Mouse (Mus musculus) testis, adult 2 months (tissue): ENCODE results near the gene Scnm1. TPM values are rescaled to one million over a fixed set of nuclear protein-coding genes. Genes with fewer than 3 reads are reported as not detected.

Experiments
- H3K27ac ChIP-seq: fragments of 200-500 bp; 2 replicates; pipeline ENCODE4 v1.5.1; 2012; ENCODE audit warnings: low read depth, low read length; ENCODE audit not compliant: control insufficient read depth, insufficient read depth
- H3K27me3 ChIP-seq: fragments of 200-500 bp; 2 replicates; pipeline ENCODE4 v1.6.1; 2012; ENCODE audit warnings: mild to moderate bottlenecking, low read length, moderate library complexity; ENCODE audit not compliant: control insufficient read depth, insufficient read depth
- H3K36me3 ChIP-seq: fragments of 200-500 bp; 2 replicates; pipeline ENCODE4 v1.6.1; 2012; ENCODE audit warnings: mild to moderate bottlenecking, low read length; ENCODE audit not compliant: control insufficient read depth, insufficient read depth
- H3K4me1 ChIP-seq: fragments of 200-500 bp; 2 replicates; pipeline ENCODE4 v1.6.1; 2012; ENCODE audit warnings: low read length; ENCODE audit not compliant: control insufficient read depth, insufficient read depth
- H3K4me3 ChIP-seq: fragments of 200-500 bp; 2 replicates; pipeline ENCODE4 v1.5.1; 2012; ENCODE audit warnings: low read depth, mild to moderate bottlenecking, low read length, moderate library complexity, mixed read lengths; ENCODE audit not compliant: control insufficient read depth
- CTCF ChIP-seq: fragments of 200-500 bp; IDR thresholded peaks from 2 replicates; pipeline ENCODE4 v1.5.1; 2012; ENCODE audit warnings: low read depth, mild to moderate bottlenecking, inconsistent platforms, low read length, moderate library complexity; ENCODE audit not compliant: control insufficient read depth, insufficient read depth, insufficient replicate concordance
- POLR2A ChIP-seq: fragments of 200-500 bp; IDR thresholded peaks from 2 replicates; pipeline ENCODE4 v1.6.1; 2012; ENCODE audit warnings: low read depth, mild to moderate bottlenecking, inconsistent platforms, low read length, moderate library complexity; ENCODE audit not compliant: control insufficient read depth
- polyA plus RNA-seq: library from polyadenylated mRNA; depleted of rRNA; stranded (reverse); fragments of >200 nt; gene quantifications from 2 replicates; pipeline ENCODE4 v1.2.3, GENCODE M21; 2012; rRNA removed

Scnm1 gene
- polyA plus RNA-seq, 1 experiment, result 41.4 TPM

DNA sequence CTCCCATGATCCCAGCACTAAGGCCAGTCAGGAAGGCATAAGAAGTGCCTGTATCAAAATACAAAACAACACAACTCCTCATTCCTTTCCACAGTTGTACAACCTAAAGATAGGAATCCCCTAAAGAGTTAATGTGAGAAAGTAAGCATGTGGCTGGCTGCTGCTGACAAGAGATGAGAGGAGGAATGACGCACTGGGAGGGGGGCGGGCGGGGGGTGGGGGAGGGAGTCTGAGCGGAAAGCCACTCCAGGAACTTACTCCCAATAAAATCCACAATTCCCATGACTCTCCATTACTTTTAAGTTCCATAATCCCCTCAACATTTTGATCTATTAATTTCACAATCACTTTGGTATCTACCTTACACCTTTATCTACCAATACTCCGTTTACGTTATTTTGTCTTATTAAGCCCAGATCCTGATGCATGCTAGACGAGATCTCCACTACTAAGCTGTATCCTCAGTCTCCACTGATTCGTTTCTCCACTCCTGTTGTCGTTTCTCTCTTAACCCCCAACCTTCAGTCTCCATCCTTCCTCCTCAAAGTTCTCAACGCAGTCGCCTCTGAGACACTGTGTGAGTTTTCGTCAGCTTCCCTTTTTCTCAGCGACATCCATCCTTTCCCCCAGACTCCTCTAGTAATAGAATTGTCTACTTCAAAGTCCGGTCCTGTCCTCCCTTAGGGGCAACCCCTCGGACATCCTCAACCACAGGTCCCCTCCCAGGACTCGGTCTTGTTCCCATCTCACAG is 28.0 kb downstream of the Scnm1 start:
- no peaks in the 10 kb centered on the region for H3K4me1 ChIP-seq
- no peaks in the 10 kb centered on the region for H3K36me3 ChIP-seq
- peak overlapping the region; percentile 91 for H3K27ac ChIP-seq
- peak overlapping the region; percentile 86 for H3K4me3 ChIP-seq
- no peaks in the 10 kb centered on the region for H3K27me3 ChIP-seq
- TF ChIP-seq CTCF, result no peak
- no peak for TF ChIP-seq POLR2A

DNA sequence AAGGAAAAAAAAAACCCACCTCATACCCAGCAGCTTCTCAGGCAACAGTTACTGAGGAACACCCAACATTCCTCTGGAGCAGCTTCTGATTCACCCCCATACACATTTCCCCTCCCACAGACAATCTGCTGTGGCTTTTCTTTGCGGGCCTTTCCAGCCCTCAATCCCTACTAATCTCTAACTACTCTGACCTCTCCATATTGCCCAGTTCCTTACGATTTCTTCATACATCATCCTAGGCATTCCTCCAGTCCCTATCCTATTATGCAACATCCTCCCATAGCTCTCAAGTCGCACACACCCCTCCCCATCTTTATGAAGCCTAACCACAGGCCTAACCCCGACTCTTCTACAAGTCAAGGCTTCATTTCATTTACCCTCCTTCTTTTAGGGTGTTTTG is 28.7 kb downstream of the Scnm1 start:
- Histone ChIP-seq H3K4me3 (peak overlapping the region; percentile 16), H3K27me3 (no peaks in the 10 kb centered on the region), H3K27ac (no peak overlapping the region), H3K36me3 (no peaks in the 10 kb centered on the region), H3K4me1 (no peaks in the 10 kb centered on the region)
- TF ChIP-seq CTCF, result no peak
- no peak for TF ChIP-seq POLR2A

DNA sequence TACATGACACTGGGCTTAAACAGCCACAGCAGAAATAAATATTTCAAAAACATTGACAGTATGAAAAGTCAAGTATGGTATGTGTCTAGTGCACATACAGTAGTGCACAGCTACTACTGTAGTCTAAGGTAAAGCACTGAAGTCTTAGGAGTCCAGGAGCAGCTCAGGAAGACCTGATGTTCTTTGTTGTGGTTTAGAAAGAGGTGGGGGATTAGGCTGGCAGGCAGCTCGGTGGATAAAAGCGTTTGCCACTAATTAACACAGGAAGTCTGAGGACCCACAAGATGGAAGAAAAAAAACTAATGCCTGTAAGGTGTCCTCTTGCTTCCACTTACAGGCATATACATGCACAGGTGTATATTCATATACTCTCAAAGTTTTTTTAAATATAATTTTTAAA is 33.0 kb downstream of the Scnm1 start:
- H3K27ac ChIP-seq, result no peak overlapping the region
- H3K4me3 ChIP-seq, result no peak overlapping the region
- H3K4me1 ChIP-seq, result no peaks in the 10 kb centered on the region
- H3K36me3 ChIP-seq, result no peaks in the 10 kb centered on the region
- TF ChIP-seq POLR2A (no peak), CTCF (no peak)
- no peaks in the 10 kb centered on the region for H3K27me3 ChIP-seq

DNA sequence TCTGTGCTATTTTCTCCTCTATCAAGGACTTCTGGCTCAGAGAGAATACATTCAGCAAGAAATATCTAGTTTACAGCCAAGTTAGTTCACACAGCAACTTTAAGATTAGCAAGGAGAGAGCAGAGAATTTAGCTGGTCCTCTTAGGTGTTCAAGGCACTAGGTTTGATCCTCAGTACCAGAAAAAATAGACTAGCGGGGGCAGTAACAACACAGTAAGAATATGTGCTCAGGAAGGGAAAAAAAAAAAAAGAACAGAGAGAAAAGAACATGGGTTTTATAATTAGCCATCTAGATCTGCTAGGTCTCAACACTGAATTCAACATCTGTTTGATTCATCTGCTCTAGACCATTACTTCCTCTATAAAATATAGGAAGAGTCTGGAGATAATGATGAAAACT is 45.7 kb downstream of the Scnm1 start:
- H3K4me3 ChIP-seq, result no peak overlapping the region
- TF ChIP-seq POLR2A, result no peak
- no peak for TF ChIP-seq CTCF
- no peaks in the 10 kb centered on the region for H3K4me1 ChIP-seq
- no peaks in the 10 kb centered on the region for H3K27me3 ChIP-seq
- H3K27ac ChIP-seq, result no peak overlapping the region
- H3K36me3 ChIP-seq, result no peaks in the 10 kb centered on the region

Other genes with a start within 250 kb of the Scnm1 start
- gene Psmb4, start 247.1 kb downstream of the Scnm1 start, polyA plus RNA-seq, result 140 and 167 TPM in 2 replicates
- gene Selenbp1, start 201.0 kb downstream of the Scnm1 start, polyA plus RNA-seq, result 19.4 and 24.6 TPM in 2 replicates
- gene Rfx5, start 179.9 kb downstream of the Scnm1 start, polyA plus RNA-seq, result 12.1 and 13.6 TPM in 2 replicates
- 24.1 and 24.3 TPM in 2 replicates for gene Pi4kb, start 159.3 kb downstream of the Scnm1 start, polyA plus RNA-seq
- gene Zfp687, start 118.6 kb downstream of the Scnm1 start, polyA plus RNA-seq, result 37.7 and 43.3 TPM in 2 replicates
- gene Psmd4, start 91.4 kb downstream of the Scnm1 start, polyA plus RNA-seq, result 209 and 219 TPM in 2 replicates
- 14.4 and 17.8 TPM in 2 replicates for gene Pip5k1a, start 27.1 kb downstream of the Scnm1 start, polyA plus RNA-seq
- gene Vps72, start 23.0 kb downstream of the Scnm1 start, polyA plus RNA-seq, result 31.8 and 32.6 TPM in 2 replicates
- 8.6 and 10.4 TPM in 2 replicates for gene Tmod4, start 9.5 kb downstream of the Scnm1 start, polyA plus RNA-seq
- 7.5 and 7.9 TPM in 2 replicates for gene Lysmd1, start 77 bp upstream of the Scnm1 start, polyA plus RNA-seq
- gene Tnfaip8l2, start 8.3 kb upstream of the Scnm1 start, polyA plus RNA-seq, result 0.81 and 0.82 TPM in 2 replicates
- 31.3 and 38.5 TPM in 2 replicates for gene Sema6c, start 26.4 kb upstream of the Scnm1 start, polyA plus RNA-seq
- gene Gabpb2, start 83.9 kb upstream of the Scnm1 start, polyA plus RNA-seq, result 5.2 and 5.6 TPM in 2 replicates
- gene Cdc42se1, start 94.7 kb upstream of the Scnm1 start, polyA plus RNA-seq, result 95.8 and 99.6 TPM in 2 replicates
- 744 and 839 TPM in 2 replicates for gene Mllt11, start 98.2 kb upstream of the Scnm1 start, polyA plus RNA-seq
- 603 and 652 TPM in 2 replicates for gene Gm128, start 107.6 kb upstream of the Scnm1 start, polyA plus RNA-seq
- 1.9 and 2.0 TPM in 2 replicates for gene Bnipl, start 117.2 kb upstream of the Scnm1 start, polyA plus RNA-seq
- 60.3 and 61.1 TPM in 2 replicates for gene Mindy1, start 147.3 kb upstream of the Scnm1 start, polyA plus RNA-seq
- 18.3 and 19.1 TPM in 2 replicates for gene Prune1, start 148.1 kb upstream of the Scnm1 start, polyA plus RNA-seq
- gene Anxa9, start 173.2 kb upstream of the Scnm1 start, polyA plus RNA-seq, result 7.6 and 7.8 TPM in 2 replicates
- gene Cers2, start 180.8 kb upstream of the Scnm1 start, polyA plus RNA-seq, result 27.5 and 27.6 TPM in 2 replicates
- gene Setdb1, start 223.2 kb upstream of the Scnm1 start, polyA plus RNA-seq, result 20.0 and 24.3 TPM in 2 replicates